Mouse (Mus musculus) urinary bladder, adult 18-20 months (tissue): ENCODE data around the gene Fam49a.
"Not testable (repeated sequence)": the region's sequence is repeated elsewhere in the genome, so short reads cannot be mapped to it uniquely, and the experiment has no call there.

Source experiments
- DNase-seq, 2 experiments: peaks; one replicate each; pipeline ENCODE4 v3.0.0; 2022; ENCODE audit warnings: low spot score in 2 of 2, mixed read lengths in 2 of 2

Gene Fam49a

DNA sequence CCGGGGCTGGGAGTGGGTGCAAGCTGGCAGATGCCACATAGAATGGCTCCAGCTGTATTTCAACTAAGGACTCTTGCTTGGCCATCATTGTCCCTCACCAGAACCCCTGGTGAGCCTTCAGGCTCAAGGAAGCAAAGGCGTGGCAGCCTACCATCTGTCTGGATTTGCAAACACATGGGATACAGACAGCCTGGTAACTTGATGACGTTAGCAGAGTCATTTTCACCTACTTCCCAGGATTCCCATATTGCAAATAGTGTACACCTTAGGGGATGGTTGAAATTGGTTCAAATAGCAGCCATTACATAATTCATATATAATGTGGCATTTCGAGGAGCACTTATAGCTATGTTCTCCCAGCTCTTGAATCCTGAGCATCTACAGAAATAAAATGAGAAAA lies 52.0 kb downstream of the Fam49a start:
- no peak for DNase-seq

DNA sequence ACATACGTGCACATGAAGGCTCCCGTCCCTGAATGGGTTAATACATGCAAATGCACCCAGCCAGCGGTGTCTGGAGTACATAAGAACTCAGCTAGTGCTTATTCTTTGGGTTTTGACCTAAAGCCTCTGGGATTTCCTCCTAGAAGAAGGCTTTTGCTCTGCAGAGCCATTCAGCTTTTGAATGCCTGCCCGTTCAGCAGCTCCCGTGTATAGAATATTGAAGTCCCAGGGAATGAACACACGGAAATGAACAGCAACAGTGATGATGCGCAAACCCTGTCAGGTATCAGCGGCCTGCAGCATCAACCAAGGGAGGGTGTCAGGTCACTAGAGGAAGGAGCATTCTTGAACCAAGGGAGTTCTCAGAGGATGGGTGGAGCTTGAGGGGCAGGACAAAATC lies 52.4 kb downstream of the Fam49a start:
- no peak for DNase-seq

DNA sequence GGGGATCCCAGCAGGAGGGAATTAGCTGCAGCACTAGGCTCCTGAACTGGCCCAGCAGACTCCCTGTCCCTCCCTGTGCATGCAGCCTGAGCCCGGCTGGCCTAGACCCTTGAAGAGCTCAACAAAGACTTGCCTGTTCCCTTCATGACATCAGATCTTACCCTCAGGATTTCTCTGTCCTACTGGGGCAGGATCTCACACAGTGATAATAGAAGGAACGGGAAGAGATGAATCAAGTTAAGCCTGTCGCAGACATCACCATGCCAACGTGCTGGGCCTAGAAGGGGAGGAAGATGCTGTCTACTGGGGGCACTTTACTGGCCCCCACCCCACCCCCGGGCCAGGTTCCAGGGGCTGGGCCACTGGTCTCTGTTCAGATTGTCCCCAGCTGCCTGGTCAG lies 53.1 kb downstream of the Fam49a start:
- no peak for DNase-seq

DNA sequence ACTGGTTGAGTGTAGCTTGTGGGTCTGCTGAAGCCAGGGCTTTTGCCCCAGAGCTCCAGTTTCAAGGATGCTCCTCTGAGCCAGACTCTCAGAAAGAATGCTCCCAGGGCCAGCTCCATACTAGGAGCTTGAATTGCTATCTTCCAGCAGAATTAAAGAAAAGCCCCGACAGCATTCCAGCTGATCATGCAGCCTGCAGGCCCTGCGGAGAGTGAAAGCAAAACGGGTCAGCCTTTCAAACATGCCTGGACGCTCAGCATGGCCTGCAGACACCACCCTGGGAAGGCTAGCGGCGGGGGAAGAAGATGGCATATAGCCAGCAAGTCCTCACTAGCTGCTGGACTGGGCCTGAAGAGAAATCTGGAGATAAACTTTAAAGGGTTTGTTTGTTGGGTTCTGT lies 55.0 kb downstream of the Fam49a start:
- DNase-seq: no peak

DNA sequence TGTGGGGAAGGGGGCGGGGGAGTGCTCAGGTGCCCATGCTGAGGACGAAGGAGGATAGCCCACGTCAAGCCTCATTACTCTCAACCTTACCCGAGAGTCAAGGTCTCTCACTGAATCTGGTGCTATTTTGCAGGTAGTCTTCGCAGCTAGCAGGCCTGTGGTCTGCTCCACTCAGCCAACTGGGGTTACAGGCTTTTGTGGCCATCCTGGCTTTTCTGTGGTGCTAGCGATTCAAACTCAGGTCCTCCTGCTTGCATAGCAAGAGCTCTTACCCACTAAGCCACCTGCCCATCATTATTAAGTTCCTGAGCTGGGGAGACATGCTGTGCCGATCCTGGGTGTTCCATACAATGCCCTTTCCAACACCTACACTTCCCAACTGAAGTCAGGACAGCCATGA lies 55.7 kb downstream of the Fam49a start:
- DNase-seq: no peak

GRCm38 (mm10) chr12:12318140-12318734 lies 56.3 kb downstream of the Fam49a start:
- DNase-seq: no peak

DNA sequence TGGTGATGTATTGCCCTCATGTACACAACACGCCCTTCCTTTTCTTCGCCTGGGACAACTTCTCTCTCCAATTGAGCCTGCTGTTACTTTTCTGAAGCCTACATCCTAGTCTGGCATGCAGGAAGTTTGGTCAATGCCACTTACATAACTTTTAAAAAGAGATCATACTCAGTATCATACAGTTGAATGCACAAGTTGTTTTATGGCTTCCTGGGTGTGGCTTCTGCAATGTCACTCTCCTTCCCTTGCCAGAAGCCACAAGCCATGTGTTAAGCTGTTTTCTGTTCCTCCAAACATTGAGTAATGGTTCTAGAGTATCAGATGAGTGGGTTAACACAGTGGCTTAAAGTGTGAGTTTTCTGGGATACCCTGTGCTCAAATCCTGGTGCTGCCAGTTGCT lies 58.8 kb downstream of the Fam49a start:
- DNase-seq: no peak

- no peak for DNase-seq
These were observed 59.2 kb downstream of the Fam49a start for GRCm38 (mm10) chr12:12321111-12321510.

GRCm38 (mm10) chr12:12323084-12323483 lies 61.1 kb downstream of the Fam49a start:
- DNase-seq: no peak

DNA sequence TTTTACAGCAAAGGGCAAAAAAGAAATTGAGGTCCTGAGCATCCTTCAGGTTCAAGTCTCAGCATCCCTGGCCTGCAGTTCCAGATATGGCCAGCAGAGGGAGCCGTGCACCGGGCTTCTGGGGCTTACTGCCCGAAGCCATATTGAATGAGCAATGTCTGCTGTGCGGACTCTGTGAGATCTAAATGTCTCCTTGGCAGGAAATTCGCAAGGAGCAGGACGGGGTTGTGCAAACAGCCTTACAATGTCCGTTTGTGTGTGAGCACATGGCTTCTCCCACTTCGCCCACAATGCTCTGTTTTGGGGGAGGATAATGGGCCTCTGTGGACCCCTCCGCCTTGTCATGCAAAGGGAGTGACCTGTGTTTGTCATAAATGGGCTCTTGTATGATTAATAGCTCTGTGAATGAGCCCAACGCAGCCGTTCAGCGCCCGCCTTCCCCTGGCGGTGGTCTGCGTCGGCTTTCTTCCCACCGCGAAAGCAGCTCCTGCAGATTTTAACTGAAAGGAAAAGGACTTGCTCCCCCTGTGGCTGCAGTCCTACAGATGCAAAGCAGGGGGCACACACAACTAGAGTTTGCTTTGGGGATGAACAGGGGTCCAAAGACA lies 61.8 kb downstream of the Fam49a start:
- DNase-seq: peak; percentile 74 to 91

DNA sequence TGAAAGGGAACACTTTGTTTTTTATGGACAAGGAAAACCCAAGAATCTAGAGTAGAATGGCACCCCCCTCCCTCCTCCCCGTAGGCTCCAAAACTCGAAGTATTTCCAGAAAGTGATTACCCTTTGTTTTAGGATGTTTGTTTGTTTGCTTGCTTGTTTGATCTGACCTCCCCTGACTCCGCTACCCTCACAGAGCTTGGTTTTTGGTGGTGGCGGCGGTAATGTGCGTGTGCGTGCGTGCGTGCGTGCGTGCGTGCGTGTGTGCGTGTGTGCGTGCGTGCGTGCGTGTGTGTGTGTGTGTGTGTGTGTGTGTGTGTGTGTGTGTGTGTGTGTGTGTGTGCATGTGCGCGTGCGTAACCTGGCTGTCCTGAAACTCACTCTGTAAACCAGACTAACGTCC lies 62.3 kb downstream of the Fam49a start:
- DNase-seq: not testable (repeated sequence)

DNA sequence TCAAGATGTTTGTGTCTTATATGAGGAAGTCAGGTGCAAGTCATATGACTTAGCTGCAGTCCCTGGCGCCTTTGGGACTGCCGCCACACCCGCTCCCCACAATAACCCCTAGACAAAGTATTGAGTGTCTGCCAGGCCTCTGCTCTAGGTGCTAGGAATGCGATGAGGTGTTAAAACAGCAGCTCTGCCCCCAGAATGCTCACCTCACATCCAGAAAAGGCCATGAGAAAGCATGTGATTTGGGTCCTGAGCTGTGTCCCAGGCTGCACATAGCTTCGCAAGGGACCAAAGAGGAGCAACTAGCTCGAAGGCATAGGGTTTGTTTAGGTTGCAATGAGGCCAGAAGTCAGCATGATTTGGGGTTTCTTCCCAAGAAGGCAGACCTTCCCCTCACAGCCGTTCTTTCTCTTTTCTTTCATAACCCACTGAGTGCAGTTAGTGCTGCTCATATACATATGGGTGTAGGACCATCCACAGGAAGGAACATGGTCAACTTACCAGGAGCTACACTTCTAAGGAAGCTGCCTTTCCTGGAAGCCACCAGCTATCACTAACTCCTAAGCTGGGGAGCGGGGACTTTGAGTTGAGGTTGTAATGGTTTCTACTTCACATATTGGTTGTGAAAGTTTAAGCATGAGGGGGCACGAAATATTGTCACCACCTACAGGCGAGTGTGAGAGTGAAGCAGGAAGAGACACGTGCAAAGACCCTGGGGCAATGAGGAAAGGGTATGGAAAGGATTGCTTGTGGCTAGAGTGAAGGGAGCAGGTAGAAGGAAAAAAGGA lies 71.8 kb downstream of the Fam49a start:
- no peak for DNase-seq

GRCm38 (mm10) chr12:12334486-12334885 lies 72.5 kb downstream of the Fam49a start:
- no peak for DNase-seq

- DNase-seq: no peak
These were observed 73.6 kb downstream of the Fam49a start for GRCm38 (mm10) chr12:12335566-12335965.

GRCm38 (mm10) chr12:12337378-12337777 lies 75.4 kb downstream of the Fam49a start:
- no peak for DNase-seq

GRCm38 (mm10) chr12:12343320-12343719 lies 81.4 kb downstream of the Fam49a start:
- DNase-seq: no peak

DNA sequence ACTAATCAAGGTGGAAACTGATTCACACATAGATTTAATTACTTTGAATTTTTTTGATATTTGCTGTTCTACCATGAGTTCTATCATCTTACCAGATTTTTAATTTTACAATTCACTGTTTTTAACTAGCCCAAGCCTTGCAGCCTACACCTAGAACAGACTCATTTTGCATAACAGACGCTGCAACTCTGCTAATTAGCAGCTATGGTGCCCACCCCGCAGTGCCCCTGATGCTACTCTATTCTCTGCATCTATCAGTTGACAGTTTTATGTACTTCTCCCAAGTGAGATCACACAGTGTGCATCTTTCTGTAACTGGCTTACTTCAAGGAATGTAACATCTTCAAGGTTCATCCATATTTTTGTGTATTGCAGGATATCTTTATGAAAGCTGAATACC lies 86.7 kb downstream of the Fam49a start:
- DNase-seq: no peak

DNA sequence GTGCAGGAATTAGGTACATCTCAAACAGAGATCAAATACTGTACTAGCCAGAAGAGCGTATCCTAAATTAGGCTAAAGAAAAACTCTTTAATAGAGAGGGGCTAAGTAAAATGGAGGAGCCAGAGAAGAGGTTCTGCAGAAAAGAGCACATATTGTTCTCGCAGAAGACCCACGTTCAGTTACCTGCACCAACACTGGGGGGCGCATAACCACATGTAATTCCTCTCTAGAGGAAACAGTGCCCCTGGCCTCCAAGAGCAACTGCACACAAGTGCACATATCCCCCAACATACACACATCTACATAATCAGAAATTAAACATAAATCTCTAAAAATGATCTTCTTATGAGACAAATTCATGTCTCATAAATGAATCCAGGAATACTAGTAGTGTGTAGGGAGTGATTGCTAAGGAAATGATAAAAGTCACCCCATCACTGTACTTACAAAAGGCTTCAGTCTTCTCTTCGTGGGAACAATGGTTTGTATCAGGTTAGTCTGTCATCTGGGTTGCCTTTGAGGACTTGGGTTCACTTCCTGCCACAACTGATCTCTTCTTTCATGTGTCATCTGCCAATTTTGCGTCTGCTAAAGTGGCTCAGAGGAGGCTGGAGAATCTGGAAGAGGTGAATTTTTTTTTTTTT lies 87.8 kb downstream of the Fam49a start:
- DNase-seq: no peak

DNA sequence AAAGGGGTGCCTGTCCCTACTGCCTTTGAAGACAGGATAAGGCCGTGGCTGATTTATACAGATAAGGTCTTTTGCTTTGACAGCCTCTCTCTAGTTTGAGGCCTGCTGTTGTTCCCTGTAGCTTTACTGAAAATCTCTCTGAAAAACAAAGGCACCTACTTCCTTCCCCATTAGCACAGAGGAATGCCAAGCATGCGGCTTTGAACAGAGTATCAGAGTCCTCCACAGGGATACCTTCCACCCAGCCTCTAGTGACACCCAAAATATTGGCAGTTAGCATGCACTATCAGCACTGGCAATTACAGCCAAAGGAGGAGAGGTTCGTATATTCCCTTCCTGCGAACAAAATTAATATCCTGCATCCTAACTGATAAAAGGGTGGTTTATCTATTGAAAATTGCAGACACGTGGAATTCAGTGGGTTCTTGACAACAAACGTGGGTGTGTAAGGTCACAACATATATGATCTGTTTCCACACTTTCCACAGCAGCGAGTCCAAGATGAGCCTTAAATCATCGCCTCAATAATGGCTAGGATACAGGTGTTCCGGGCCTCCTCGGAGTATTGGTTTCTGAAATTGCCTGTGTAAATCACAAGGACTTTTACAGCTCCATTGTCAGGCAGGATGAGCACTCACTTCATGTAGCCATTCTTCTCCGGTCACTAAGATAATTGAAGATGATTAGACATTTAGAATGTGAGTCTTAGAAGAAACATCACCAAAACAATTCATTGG lies 90.0 kb downstream of the Fam49a start:
- DNase-seq: no peak

DNA sequence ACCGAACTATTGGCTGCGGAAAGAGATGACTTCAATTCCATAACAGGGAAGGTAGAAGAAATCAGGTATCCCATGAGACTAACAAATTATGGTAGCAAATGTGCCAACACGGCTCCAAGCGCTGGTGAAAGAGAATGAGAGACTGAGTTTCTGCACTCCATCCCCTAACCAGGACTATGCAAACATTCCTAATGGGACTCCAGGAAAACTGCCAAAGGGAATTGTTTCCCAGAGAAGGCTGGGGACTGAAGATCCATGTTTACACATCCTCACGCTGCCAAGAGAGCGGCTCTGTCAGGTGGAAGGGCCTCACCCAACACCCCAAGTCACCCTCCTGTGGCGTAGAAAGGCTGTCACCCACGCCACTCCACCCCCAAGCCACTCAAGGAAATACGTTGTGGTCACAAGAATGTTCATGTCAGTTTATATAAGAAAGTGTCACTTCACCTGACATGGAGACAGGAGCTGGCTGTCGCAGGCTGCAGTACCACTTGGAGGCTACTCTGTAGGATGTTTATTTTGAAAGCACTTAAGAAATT lies 92.2 kb downstream of the Fam49a start:
- DNase-seq: no peak

- DNase-seq: no peak
These were observed 94.1 kb downstream of the Fam49a start for GRCm38 (mm10) chr12:12356048-12356447.

GRCm38 (mm10) chr12:12356463-12356862 lies 94.5 kb downstream of the Fam49a start:
- DNase-seq: no peak
